Mouse (Mus musculus): Measurements from ENCODE around the gene Sin3a.
A peak's percentile ranks its signal among the peaks of the same experiment; 100 is the strongest.

Sin3a gene

GRCm38 (mm10) chr9:57076701-57077660 lies 5.1 kb downstream of the Sin3a start:
- TF ChIP-seq GATA4 (IDR thresholded peaks at IDR 0.05; ENCODE audit: insufficient replicate concordance, low read length): no peak

GRCm38 (mm10) chr9:57082236-57082635 lies 10.4 kb downstream of the Sin3a start:
- no peak for TF ChIP-seq GATA4 (IDR thresholded peaks at IDR 0.05; ENCODE audit: insufficient replicate concordance, low read length)

GRCm38 (mm10) chr9:57117261-57117755 lies 45.5 kb downstream of the Sin3a start:
- no peak for TF ChIP-seq GATA4 (IDR thresholded peaks at IDR 0.05; ENCODE audit: insufficient replicate concordance, low read length)

DNA sequence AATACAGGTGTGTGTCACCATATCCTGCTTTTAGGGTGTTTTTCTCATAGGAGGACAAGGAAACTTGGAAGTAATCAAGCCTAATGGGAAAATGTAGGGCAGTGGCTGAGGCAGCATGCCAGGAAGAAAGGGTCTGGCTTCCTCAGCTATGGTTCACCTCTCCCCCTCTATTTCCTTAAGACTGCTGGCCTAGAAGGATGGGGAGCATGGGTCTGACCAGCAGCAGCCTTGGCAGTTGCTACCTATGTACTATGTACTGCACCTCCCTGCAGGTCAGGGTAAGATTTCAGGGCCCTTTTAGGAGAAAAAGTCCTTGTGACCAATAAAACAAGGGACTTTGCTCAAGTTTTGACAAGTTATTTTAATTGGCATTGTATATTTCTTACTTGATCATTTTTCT lies 57.8 kb downstream of the Sin3a start:
- no peak for TF ChIP-seq GATA4 (IDR thresholded peaks at IDR 0.05; ENCODE audit: insufficient replicate concordance, low read length)

DNA sequence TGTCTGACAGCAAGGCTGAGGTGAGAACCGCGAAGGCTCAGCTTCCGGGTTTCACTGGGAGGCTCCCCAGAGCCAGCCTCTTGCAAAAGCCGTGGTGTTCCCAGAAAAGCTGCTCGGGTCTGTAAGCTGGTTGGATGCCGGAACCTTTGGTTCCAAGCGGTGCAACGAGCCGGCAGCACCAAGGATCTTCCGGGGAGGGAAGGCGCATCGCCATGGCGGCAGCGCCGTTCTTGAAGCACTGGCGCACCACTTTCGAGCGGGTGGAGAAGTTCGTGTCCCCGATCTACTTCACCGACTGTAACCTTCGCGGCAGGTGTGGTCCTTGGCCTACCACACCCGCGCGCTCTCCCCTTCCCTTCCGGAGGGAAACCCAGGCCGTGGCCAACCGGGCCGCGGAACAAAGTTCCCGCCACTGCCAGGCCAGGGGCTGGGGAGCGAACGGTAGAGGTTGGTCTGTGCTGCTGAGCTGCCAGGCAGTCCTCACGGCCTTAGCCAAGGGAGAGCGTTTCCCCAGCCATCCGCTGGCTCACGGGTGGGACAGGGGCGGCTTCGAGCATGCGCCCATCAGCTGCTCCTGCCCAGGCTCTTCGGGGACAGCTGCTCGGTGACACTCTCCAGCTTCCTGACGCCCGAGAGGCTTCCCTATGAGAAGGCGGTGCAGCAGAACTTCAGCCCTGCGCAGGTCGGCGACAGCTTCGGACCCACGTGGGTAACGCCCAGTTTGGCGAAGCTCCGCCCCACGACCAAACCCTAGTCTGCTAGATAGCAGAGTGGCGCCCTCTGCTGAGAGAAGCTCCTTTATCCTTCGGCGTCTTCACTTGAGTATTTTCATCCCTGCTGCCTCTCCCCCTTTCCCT lies 59.0 kb downstream of the Sin3a start, which contains the start of gene Man2c1:
Gene Man2c1, plus strand, starts transcription at position 114 of the 857 bp plus-strand sequence.
- peak; percentile 53; the same call in 1 of the 2 replicates for TF ChIP-seq GATA4 (IDR thresholded peaks at IDR 0.05; ENCODE audit: insufficient replicate concordance, low read length)

- TF ChIP-seq GATA4 (IDR thresholded peaks at IDR 0.05; ENCODE audit: insufficient replicate concordance, low read length): no peak
Measured at GRCm38 (mm10) chr9:57137246-57137645, 65.4 kb downstream of the Sin3a start.

DNA sequence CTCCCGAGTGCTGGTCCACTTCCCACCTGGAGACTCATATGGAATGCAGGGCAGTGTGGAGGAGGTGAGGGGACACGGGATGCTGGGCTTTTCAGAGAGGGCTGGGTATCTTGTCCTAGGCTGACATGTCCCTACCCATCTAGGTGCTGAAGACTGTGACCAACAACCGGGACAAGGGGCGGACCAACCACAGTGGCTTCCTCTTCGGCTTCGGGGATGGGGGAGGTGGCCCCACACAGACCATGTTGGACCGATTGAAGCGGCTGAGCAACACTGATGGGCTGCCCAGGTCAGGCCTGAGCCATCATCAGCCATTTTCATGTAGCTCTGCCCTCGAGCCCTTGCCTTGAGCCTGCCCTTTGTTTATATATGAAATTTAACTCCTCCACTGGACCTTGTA lies 65.9 kb downstream of the Sin3a start:
- TF ChIP-seq GATA4 (IDR thresholded peaks at IDR 0.05; ENCODE audit: insufficient replicate concordance, low read length): no peak

DNA sequence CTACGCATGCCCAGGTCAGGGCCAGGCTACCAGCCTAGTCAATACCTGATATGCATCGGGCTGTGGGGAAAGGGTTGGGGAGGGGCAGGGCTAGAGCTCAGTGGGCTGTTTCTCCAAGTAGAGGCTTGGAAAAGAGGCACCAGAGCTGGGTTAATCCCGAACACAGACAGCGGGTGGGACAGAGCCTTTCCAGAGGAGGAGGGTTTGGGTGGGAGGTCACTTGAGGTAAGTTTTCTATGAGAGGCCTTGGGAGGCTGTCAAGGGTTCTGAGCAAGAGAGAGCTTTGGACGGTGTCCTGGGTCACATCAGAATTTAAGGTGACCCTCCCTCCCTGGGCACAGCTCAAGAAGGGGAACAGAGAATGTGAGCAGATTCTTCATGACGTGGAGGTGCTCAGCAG lies 66.7 kb downstream of the Sin3a start:
- TF ChIP-seq GATA4 (IDR thresholded peaks at IDR 0.05; ENCODE audit: insufficient replicate concordance, low read length): no peak

- TF ChIP-seq GATA4 (IDR thresholded peaks at IDR 0.05; ENCODE audit: insufficient replicate concordance, low read length): no peak
Measured at GRCm38 (mm10) chr9:57139110-57139509, 67.3 kb downstream of the Sin3a start.

- TF ChIP-seq GATA4 (IDR thresholded peaks at IDR 0.05; ENCODE audit: insufficient replicate concordance, low read length): no peak
Measured at GRCm38 (mm10) chr9:57139571-57139970, 67.7 kb downstream of the Sin3a start.

DNA sequence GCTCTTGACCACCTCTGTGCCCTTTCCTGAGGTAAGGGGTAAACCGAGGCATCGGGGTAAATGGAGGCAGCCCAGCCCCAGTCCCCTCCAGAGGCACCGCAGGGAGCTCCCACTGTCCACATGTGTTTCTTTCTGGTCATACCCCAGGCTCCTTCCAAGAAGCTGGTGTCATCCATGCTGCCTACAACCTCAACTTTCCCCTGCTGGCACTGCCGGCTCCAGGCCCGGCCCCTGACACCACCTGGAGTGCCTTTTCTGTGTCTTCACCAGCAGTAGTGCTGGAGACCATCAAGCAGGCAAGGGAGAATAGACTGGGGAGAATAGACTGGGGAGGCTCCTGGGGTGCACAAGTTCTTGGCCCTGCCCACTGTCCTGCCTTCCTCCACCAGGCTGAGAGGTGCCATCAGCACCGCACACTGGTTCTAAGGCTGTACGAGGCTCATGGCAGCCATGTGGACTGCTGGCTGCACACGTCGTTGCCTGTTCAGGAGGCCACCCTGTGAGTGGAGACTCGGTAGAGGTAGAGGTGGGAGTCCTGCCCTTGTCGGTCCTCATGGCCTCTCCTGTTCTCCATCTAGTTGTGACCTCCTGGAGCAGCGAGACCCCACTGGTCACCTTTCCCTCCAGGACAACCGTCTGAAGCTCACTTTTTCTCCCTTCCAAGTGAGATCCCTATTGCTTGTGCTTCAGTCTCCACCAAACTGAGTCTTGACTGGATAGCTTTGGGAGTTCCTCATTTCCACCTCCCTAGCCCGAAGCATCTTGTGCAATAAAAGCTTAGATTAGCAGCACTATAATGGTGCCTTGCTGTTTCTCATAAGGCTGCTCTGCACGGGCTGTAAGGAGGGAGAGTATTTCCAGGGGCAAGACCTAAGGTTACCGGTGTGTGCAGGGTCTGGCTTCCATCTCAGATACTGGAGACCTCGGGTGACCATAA lies 69.8 kb downstream of the Sin3a start:
- TF ChIP-seq GATA4 (IDR thresholded peaks at IDR 0.05; ENCODE audit: insufficient replicate concordance, low read length): no peak

DNA sequence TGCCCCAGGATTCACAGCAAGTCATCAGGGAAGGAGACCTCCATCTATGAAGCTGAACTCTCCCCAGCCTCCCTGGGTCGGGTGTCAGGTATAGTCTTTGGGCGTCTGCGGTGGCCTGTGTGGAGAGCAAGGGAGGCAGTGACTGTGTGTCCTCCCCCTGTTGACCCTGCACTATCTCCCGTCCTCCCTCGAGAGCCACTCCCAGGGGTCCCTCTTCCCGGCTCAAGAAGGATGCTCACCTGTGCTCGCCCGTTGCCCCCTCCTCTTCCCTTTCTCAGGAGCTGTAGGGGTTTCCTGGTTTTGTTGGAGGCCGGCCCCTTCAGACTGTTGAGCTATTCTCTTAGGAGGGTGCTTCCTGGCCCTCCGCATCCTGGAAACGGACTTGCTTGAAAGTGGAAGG lies 71.4 kb downstream of the Sin3a start:
- no peak for TF ChIP-seq GATA4 (IDR thresholded peaks at IDR 0.05; ENCODE audit: insufficient replicate concordance, low read length)

DNA sequence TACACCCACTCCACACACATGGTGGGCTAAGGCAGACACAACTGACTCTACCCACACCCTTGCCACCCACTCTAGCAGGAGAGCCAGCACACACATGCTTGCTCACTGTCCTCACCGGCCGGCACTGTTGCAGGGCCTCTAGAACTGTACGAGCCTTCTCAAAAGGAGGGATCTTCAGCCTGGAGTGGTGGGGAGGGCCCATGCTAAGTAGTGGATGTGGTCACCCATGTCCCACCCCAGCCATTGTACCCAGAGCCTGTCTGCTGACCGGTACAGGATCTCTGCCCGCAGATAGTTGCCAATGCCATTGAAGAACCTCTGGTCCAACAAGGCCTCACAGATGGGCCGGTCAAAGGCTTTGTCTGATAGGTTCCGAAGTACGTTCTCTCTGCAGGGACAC lies 73.0 kb downstream of the Sin3a start:
- TF ChIP-seq GATA4 (IDR thresholded peaks at IDR 0.05; ENCODE audit: insufficient replicate concordance, low read length): no peak

DNA sequence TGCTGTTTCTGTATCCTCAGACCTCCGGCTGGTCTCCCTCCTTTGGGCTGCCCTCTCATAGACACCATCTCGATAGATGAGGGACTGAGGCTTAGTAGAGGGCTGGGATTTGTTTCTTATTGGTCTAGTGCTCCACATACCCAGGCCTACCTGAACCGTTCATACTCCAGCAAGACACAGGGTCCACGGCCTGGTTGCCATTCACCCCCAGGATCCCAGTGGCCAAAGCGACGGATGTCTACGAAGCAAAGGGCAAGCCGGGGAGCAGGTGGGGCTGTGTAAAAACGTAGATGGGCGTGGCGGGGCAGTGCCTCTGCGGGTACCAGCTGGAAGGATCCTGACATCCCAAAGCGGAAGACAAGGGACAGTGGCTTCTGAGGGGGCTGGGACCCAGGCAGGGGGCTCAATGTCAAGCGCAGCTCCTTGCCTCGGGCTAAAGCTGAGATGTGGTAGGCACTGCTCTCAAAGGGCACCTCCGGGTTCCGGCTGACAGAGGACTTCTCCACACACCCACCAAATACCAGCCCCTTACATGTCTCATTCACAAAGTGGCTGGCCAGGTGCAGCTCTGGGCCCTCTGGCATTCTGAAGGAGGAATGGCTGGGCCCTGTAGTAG lies 74.7 kb downstream of the Sin3a start:
- TF ChIP-seq GATA4 (IDR thresholded peaks at IDR 0.05; ENCODE audit: insufficient replicate concordance, low read length): no peak
